Mouse (Mus musculus) G1E (cell line): ENCODE results near the gene Pigr.

Experiments
- CTCF ChIP-seq: IDR thresholded peaks from 2 replicates; pipeline ENCODE4 v1.5.1; 2012; ENCODE audit warnings: low read depth, low read length, inconsistent platforms, mixed read lengths
- TAL1 ChIP-seq: conservative IDR thresholded peaks from 2 replicates; pipeline ENCODE4 v1.6.1; 2012; ENCODE audit warnings: low read depth, low read length, inconsistent platforms, mixed read lengths

DNA sequence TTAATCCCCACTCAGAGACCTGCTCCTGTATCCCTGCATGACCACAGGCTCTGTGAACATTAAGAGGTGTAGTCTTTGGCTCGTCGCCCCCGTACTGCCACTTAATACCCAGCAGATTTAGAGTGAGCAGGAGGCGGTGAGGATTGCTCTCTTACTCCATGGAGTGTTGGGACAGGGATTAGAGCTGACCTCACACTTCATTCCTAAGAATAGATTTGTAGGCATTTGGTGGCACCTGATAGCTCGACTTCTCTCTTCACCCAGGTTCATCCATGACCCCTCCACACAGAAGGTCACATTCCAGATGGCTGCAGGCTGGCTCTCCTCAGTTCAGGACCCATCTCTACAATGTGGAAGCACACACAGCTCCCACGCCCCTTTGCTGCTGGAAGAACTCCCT, 22.2 kb upstream of the Pigr start:
- no peak for TF ChIP-seq CTCF
- no peak for TF ChIP-seq TAL1
